Mouse (Mus musculus) bone marrow, adult 2 months (tissue): ENCODE measurements around the gene Fam83c.

ENCODE experiments used
- CTCF ChIP-seq: fragments of 200-500 bp; IDR thresholded peaks from 2 replicates; pipeline ENCODE4 v1.5.1; 2011; ENCODE audit warnings: low read length, control low read depth; ENCODE audit not compliant: control insufficient read depth, insufficient read depth
- POLR2A ChIP-seq: fragments of 200-500 bp; IDR thresholded peaks from 2 replicates; pipeline ENCODE4 v1.6.1; 2011; ENCODE audit warnings: low read depth, mild to moderate bottlenecking, control low read depth, low read length, borderline replicate concordance; ENCODE audit not compliant: control insufficient read depth

- TF ChIP-seq CTCF (no peak), POLR2A (no peak)
These were observed 30.6 kb downstream of the Fam83c start for GRCm38 (mm10) chr2:155804053-155804452.
